Mouse (Mus musculus): ENCODE results near the gene Cbx2.

The Cbx2 gene

GRCm38 (mm10) chr11:119022895-119023615 is at the start of gene Cbx2:
Gene Cbx2 (plus strand): TSS chr11:119022962.
- DNase-seq (ENCODE audit: low spot score): peak; percentile 90

GRCm38 (mm10) chr11:118974340-118974739 is 48.4 kb upstream of the Cbx2 start:
- DNase-seq (ENCODE audit: low spot score): no peak

- peak; percentile 78 for DNase-seq (ENCODE audit: low spot score)
These were observed 47.3 kb upstream of the Cbx2 start for GRCm38 (mm10) chr11:118975427-118975826.

- no peak for DNase-seq (ENCODE audit: low spot score)
These were observed 46.8 kb upstream of the Cbx2 start for GRCm38 (mm10) chr11:118975917-118976316.

GRCm38 (mm10) chr11:118980388-118980787 is 42.4 kb upstream of the Cbx2 start:
- no peak for DNase-seq (ENCODE audit: low spot score)

- DNase-seq (ENCODE audit: low spot score): no peak
These were observed 41.6 kb upstream of the Cbx2 start for GRCm38 (mm10) chr11:118981012-118981776.

GRCm38 (mm10) chr11:118982593-118983113 is 40.1 kb upstream of the Cbx2 start:
- peak; percentile 16 for DNase-seq (ENCODE audit: low spot score)

- DNase-seq (ENCODE audit: low spot score): no peak
These were observed 37.2 kb upstream of the Cbx2 start for GRCm38 (mm10) chr11:118985571-118985970.

GRCm38 (mm10) chr11:118987999-118988398 is 34.8 kb upstream of the Cbx2 start, which contains the start of gene Enpp7:
Gene Enpp7 (plus strand): TSS chr11:118988188.
- no peak for DNase-seq (ENCODE audit: low spot score)

GRCm38 (mm10) chr11:118992781-118993180 is 30.0 kb upstream of the Cbx2 start:
- no peak for DNase-seq (ENCODE audit: low spot score)

- peak; percentile 71 for DNase-seq (ENCODE audit: low spot score)
These were observed 27.3 kb upstream of the Cbx2 start for GRCm38 (mm10) chr11:118995448-118995847.

- DNase-seq (ENCODE audit: low spot score): no peak
These were observed 25.6 kb upstream of the Cbx2 start for GRCm38 (mm10) chr11:118997182-118997581.

GRCm38 (mm10) chr11:118998540-118999265 is 24.1 kb upstream of the Cbx2 start:
- DNase-seq (ENCODE audit: low spot score): peak; percentile 84

GRCm38 (mm10) chr11:118999361-118999804 is 23.4 kb upstream of the Cbx2 start:
- DNase-seq (ENCODE audit: low spot score): peak; percentile 71

- no peak for DNase-seq (ENCODE audit: low spot score)
These were observed 21.9 kb upstream of the Cbx2 start for GRCm38 (mm10) chr11:119000877-119001276.

GRCm38 (mm10) chr11:119001493-119002128 is 21.2 kb upstream of the Cbx2 start:
- no peak for DNase-seq (ENCODE audit: low spot score)

- no peak for DNase-seq (ENCODE audit: low spot score)
These were observed 17.1 kb upstream of the Cbx2 start for GRCm38 (mm10) chr11:119005547-119006275.

GRCm38 (mm10) chr11:119006462-119006861 is 16.3 kb upstream of the Cbx2 start:
- DNase-seq (ENCODE audit: low spot score): no peak

GRCm38 (mm10) chr11:119007461-119008456 is 15.0 kb upstream of the Cbx2 start:
- no peak for DNase-seq (ENCODE audit: low spot score)

- no peak for DNase-seq (ENCODE audit: low spot score)
These were observed 8.3 kb upstream of the Cbx2 start for GRCm38 (mm10) chr11:119014455-119014854.

All from MN1 (cell line).